Mouse (Mus musculus) kidney, embryonic 14.5 days (tissue): ENCODE data around the gene Pigq. TPM values are rescaled to one million over a fixed set of nuclear protein-coding genes. Genes with fewer than 3 reads are reported as not detected.

Experiments used
- ATAC-seq: fragments of 200-750 bp; cut with Nextera tagmentation; 2 replicates; pipeline ENCODE4 v1.8.0; 2017; ENCODE audit warnings: moderate number of reproducible peaks, mild to moderate bottlenecking, moderate TSS enrichment, moderate library complexity; ENCODE audit not compliant: low FRiP score, low TSS enrichment
- H3K27ac ChIP-seq: fragments of 300-500 bp; sonication (generic); 2 replicates; pipeline ENCODE4 v1.5.1; 2014; ENCODE audit warnings: low read depth, mild to moderate bottlenecking, low read length, moderate library complexity, mixed read lengths
- H3K27me3 ChIP-seq: fragments of 300-500 bp; sonication (generic); 2 replicates; pipeline ENCODE4 v1.6.1; 2014; ENCODE audit warnings: mild to moderate bottlenecking, low read length; ENCODE audit not compliant: control insufficient read depth, insufficient read depth
- H3K36me3 ChIP-seq: fragments of 300-500 bp; sonication (generic); 2 replicates; pipeline ENCODE4 v1.6.1; 2014; ENCODE audit warnings: low read length, mixed read lengths; ENCODE audit not compliant: control insufficient read depth, insufficient read depth
- H3K4me1 ChIP-seq: fragments of 300-500 bp; sonication (generic); 2 replicates; pipeline ENCODE4 v1.6.1; 2014; ENCODE audit warnings: low read length, mixed read lengths; ENCODE audit not compliant: control insufficient read depth, insufficient read depth
- H3K4me2 ChIP-seq: fragments of 300-500 bp; sonication (generic); replicated peaks from 2 replicates; pipeline ENCODE4 v1.6.1; 2014; ENCODE audit warnings: low read depth, mild to moderate bottlenecking, low read length
- H3K4me3 ChIP-seq: fragments of 300-500 bp; sonication (generic); 2 replicates; pipeline ENCODE4 v1.5.1; 2014; ENCODE audit warnings: mild to moderate bottlenecking, low read length
- H3K9ac ChIP-seq: fragments of 300-500 bp; sonication (generic); 2 replicates; pipeline ENCODE4 v1.6.1; 2014; ENCODE audit warnings: low read depth, mild to moderate bottlenecking, low read length, moderate library complexity
- H3K9me3 ChIP-seq: fragments of 300-500 bp; sonication (generic); 2 replicates; pipeline ENCODE4 v1.6.1; 2016; ENCODE audit warnings: low read length; ENCODE audit not compliant: control insufficient read depth
- WGBS: fragments of 180-500 bp; shearing (Covaris S2); extraction: QIAGEN DNeasy Blood & Tissue Kit; methylation state at CpG from one replicate; pipeline ENCODE4 v1.1.7; 2014; 5-methylcytosine and 5-hydroxymethylcytosine counted together
- polyA plus RNA-seq: library from polyadenylated mRNA; unstranded; fragments of >200 nt; fragmentation: Nextera tagmentation; extraction: Ambion mirVana; gene quantifications from 2 replicates; pipeline ENCODE4 v1.2.1, GENCODE M21; 2014

The Pigq gene
- polyA plus RNA-seq, 1 experiment from 2014 or later: 77.2 TPM

DNA sequence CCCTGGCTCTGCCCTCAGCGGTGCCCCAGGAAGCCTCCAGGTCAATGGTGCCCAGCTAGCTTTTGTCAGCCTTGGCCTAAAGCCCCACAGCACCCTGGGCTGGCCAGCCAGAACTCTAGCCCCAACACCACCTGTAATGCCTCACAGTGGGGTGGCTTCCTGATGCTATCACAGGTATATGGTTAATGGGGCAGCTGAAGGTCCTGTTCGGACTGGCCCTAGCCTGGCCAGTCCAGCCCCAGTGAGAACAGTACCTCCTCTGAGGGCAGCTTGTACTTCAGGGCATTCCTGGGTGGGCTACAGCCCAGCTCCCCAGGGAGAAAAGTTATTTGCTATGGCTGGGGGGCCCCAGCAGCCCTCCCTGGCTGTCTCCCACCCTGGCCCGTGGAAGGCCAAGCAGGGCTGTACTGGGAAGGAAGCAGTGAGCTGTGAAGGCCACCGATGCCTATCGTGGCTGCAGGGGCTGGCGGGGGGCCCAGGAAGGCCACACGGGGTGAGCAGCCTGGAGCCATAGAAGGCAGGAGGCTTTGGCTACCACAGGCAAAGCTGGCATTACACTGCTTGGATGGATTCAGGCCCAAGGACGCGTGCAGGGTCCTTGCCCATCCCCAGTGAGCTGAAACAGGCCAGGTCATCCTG, 900 bp upstream of the Pigq start:
- peak overlapping the region; percentile 55; the same call in 1 of the 2 replicates for H3K27ac ChIP-seq

DNA sequence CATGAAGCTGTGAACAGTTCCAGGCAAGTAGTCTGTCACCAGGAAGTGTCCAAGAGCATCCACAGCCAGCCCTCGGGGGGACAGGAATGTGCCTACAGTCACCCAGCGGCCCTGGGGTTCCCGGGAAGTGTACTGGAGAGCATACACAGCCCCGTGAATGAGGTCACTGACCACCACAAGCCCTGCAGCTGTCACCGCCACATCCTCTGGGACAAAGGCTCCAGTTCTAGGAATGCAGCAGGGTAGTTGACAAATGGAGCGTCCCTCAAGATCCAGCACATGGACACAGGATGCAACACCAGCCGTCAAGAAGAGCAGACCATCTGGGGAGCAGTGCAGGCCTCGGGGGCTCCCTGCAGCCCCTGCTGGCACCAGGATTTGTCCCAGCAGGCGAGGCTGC, 967 bp downstream of the Pigq start:
- peaks cover 13% of the 10 kb centered on the region for H3K4me1 ChIP-seq
- no peaks in the 10 kb centered on the region; the same call in 1 of the 2 replicates for H3K36me3 ChIP-seq
- H3K27ac ChIP-seq: no peak overlapping the region
- H3K4me3 ChIP-seq: no peak overlapping the region
- H3K4me2 ChIP-seq: no peak overlapping the region
- no peaks in the 10 kb centered on the region for H3K27me3 ChIP-seq
- 79% methylated on average over 9 of the region's 9 CpGs for WGBS
- H3K9me3 ChIP-seq: no peaks in the 10 kb centered on the region
- no peak for ATAC-seq
- H3K9ac ChIP-seq: no peak overlapping the region

More for the DNA sequence above, 900 bp upstream of the Pigq start:
- Histone ChIP-seq H3K4me1 (peaks cover 10% of the 10 kb centered on the region), H3K36me3 (no peaks in the 10 kb centered on the region), H3K4me3 (no peak overlapping the region), H3K4me2 (no peak overlapping the region), H3K27me3 (peaks cover 10% of the 10 kb centered on the region), H3K9ac (0 out of 2 replicates have a peak overlapping the region, but pooled peaks have one; percentile 23), H3K9me3 (no peaks in the 10 kb centered on the region)
- 48% methylated on average over 9 of the region's 9 CpGs for WGBS
- peak; percentile 51 for ATAC-seq

DNA sequence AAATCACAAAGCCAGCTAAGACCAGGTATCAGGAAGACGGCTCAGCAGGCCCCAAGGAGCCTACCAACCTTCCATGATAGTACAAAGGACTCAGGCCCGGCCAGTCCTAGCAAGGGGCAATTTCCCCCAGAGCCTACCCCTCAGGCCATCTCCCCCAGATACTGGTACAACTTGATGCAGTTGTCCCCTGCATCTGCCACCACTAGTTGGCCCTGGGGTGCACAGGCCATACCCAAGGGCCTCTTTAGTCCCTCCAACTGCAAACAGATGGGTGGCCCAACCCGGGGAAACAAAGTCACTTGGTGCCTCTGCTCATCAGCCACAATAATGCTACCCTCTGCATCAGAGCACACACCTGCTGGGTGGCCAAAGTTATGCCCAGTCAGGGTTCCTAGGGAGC, 1.5 kb downstream of the Pigq start:
- Histone ChIP-seq H3K27ac (no peak overlapping the region), H3K9ac (no peak overlapping the region), H3K27me3 (no peaks in the 10 kb centered on the region), H3K9me3 (no peaks in the 10 kb centered on the region), H3K4me1 (peaks cover 13% of the 10 kb centered on the region), H3K36me3 (no peaks in the 10 kb centered on the region; the same call in 1 of the 2 replicates), H3K4me2 (no peak overlapping the region), H3K4me3 (no peak overlapping the region)
- ATAC-seq: no peak
- WGBS: 90% methylated on average over 3 of the region's 3 CpGs

DNA sequence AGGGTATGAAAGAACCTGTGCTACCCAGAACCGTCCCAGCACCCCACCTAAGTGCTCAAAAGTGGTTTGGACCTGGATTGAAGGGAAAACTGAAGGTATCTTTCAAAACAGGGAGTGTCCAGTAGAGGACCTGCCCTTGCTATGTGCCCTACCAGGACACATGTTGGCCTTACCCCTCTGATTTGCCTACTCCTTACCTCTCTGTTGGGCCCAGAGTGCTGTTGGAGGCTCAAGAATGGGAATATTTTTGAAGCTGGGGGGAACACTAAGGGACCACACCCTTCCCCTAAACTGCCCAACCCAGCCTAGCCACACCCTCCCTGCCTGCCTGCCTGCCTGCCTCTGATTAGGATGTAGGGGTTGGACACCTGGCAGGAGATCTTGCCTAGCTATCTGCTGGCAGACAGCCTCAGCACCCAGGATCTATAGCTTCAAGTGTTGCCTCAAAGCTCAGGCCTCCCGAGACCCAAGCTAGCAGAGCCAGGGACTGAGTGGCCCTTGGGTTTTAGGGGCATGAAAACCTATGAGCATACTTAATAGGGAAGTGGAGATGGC, 2.1 kb downstream of the Pigq start:
- Histone ChIP-seq H3K27ac (no peak overlapping the region; the same call in 1 of the 2 replicates), H3K9ac (no peak overlapping the region), H3K4me1 (peaks cover 13% of the 10 kb centered on the region), H3K36me3 (peaks cover under 1% of the 10 kb centered on the region; the same call in 1 of the 2 replicates), H3K27me3 (no peaks in the 10 kb centered on the region), H3K4me3 (no peak overlapping the region), H3K9me3 (no peaks in the 10 kb centered on the region), H3K4me2 (no peak overlapping the region)
- no peak for ATAC-seq
- 85% methylated on average over 2 of the region's 2 CpGs for WGBS

DNA sequence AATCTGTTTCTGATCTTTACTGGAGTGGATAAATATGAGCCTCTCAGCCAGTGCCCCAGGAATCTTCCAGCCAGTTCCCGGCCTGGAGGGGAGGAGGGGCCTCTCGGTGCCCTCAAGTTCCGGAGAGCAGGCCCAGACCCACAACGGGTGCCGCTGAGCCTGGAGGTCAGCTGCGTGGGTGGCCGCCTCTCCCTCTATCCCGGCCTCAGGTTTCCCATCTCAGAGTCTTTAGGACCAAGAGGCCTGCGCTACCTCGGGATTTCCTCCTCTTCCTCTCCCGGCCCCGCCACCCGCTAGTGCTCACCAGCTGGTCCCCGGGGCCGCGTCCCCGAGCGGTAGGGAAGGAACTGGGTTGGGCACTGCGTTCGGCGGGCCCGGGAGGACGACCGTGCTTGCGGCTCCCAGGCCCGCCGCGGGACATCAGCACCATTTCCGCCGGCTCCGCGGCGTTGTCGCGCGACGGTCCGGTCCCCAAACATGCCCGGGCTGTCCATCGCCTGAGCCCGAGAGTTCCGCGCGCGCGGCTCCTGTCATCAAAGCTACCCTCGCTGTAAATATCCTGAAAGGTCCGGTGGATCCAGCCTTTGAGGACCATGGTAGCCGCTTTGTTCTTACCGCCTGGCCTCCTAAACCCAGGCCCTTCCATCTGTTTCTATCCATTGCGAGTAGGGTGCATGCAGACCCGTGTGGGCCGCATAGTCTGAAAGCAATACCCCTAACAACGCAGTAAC, 3.1 kb downstream of the Pigq start:
- peaks cover 10% of the 10 kb centered on the region for H3K36me3 ChIP-seq
- H3K4me2 ChIP-seq: peak overlapping the region; percentile 51
- H3K27ac ChIP-seq: peak overlapping the region; percentile 92
- ATAC-seq: peak; percentile 59
- H3K9ac ChIP-seq: peak overlapping the region; percentile 97
- H3K9me3 ChIP-seq: no peaks in the 10 kb centered on the region
- peaks cover 13% of the 10 kb centered on the region for H3K4me1 ChIP-seq
- peak overlapping the region; percentile 94 for H3K4me3 ChIP-seq
- H3K27me3 ChIP-seq: no peaks in the 10 kb centered on the region
- WGBS: 4% methylated on average over 45 of the region's 54 CpGs

DNA sequence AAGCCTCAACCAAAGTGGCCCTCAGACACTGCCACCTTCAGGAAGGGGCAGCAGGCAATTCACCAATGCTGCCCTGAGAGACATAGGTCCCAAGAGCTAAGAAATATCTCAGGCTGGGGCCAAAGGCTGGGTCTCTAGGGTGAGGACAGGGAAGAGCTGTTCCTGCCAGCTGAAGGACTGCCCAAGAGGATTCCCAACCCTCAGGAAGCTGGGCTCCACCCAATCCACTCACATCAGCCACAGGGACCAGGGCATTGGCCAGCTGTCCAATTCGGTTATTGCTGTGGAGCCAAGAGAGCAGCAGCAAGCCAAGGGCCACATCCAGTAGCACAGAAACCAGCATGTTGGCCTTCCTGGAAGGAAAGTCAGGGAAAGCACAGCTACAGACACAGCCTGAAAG, 10.2 kb downstream of the Pigq start:
- Histone ChIP-seq H3K36me3 (peaks cover 73% of the 10 kb centered on the region), H3K27ac (no peak overlapping the region), H3K4me1 (no peaks in the 10 kb centered on the region), H3K9me3 (no peaks in the 10 kb centered on the region), H3K27me3 (no peaks in the 10 kb centered on the region), H3K4me3 (no peak overlapping the region), H3K4me2 (no peak overlapping the region), H3K9ac (no peak overlapping the region)
- ATAC-seq: no peak
- WGBS: 92% methylated on average over 1 of the region's 1 CpGs

DNA sequence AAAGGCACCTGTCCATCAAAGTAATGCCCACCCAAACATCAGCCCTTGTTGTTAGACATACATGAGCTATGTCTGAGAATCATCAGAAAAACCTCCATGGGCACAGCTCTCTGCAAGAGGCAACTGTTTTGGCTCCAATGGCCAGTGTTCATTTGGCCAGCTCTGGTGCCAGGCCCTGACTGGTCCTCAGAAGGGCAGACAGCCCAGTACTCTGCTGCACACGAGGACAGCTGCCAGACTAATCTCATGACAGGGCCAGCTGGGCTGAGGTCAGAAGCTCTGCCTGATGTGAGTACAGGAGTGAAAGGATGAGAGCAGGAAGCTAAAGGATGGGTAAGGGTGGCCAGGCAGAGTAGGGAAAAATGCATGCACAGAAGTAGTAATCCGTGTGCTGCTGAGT, 19.4 kb downstream of the Pigq start:
- no peak for ATAC-seq
- H3K36me3 ChIP-seq: peaks cover 48% of the 10 kb centered on the region
- no peak overlapping the region for H3K4me3 ChIP-seq

DNA sequence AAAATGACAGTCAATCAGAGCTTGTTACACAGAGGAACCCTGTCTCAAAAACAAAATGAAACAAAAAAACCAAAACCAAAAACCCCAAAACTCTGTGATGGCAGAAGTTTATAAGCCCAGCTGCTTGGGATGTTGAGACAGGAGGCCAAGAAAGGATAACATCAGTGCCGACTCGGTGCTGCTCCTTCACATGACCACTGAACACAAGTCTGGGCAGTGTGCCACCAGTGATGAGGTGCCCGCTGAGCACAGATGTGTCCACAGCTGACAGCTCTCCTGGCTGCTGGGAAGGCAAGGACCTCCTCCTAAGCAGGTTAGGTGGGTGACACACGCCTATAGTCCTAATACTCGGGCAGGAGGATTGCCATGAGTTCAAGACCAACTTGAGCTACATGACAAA, 22.6 kb downstream of the Pigq start:
- Histone ChIP-seq H3K4me2 (no peak overlapping the region), H3K27me3 (no peaks in the 10 kb centered on the region), H3K4me1 (peaks cover 13% of the 10 kb centered on the region), H3K9me3 (no peaks in the 10 kb centered on the region), H3K36me3 (peaks cover 27% of the 10 kb centered on the region), H3K27ac (no peak overlapping the region), H3K9ac (no peak overlapping the region), H3K4me3 (no peak overlapping the region)
- no peak for ATAC-seq
- 87% methylated on average over 5 of the region's 5 CpGs for WGBS

More for the DNA sequence above, 19.4 kb downstream of the Pigq start:
- H3K4me1 ChIP-seq: no peaks in the 10 kb centered on the region
- no peak overlapping the region for H3K9ac ChIP-seq
- H3K27ac ChIP-seq: no peak overlapping the region
- WGBS: 69% methylated on average over 2 of the region's 2 CpGs
- H3K27me3 ChIP-seq: no peaks in the 10 kb centered on the region
- H3K9me3 ChIP-seq: no peaks in the 10 kb centered on the region
- H3K4me2 ChIP-seq: no peak overlapping the region
